43 mouse cellular contexts compared by ENCODE assay signal in genomic region chr8:121551065-121551985, GRCm38 (mm10). TPM values are rescaled to one million over a fixed set of nuclear protein-coding genes. Genes with fewer than 3 reads are reported as not detected.
A peak's percentile ranks its signal among the peaks of the same experiment; 100 is the strongest.
DNase-seq lines count a peak whose midpoint lies in the region; ATAC-seq and TF ChIP-seq lines count a peak whose summit lies in the region.
"Had no signal": no experiment of that assay in that cellular context is flagged by ENCODE, and none has a peak within 500 bp of the region (broad histone marks: within the 10 kb centered on the region; RNA-seq: fewer than 3 reads in every experiment).

No protein-coding gene starts in this region.

- H3K4me3 ChIP-seq in heart, postnatal 0 days (ENCODE audit: low read depth, low read length), result no peak overlapping the region
- no peak overlapping the region for H3K4me3 ChIP-seq in heart, embryonic 11.5 days (ENCODE audit: low read depth, low read length)
- H3K4me3 ChIP-seq in intestine, postnatal 0 days (ENCODE audit: low read depth, low read length), result no peak overlapping the region
- H3K4me3 ChIP-seq: embryonic facial prominence, embryonic 12.5 days; heart, adult 2 months; heart, embryonic 13.5 days; hindbrain, embryonic 10.5 days; hindbrain, embryonic 15.5 days; layer of hippocampus, adult 2 months; left cerebral cortex, adult 2 months; limb, embryonic 13.5 days; lung, embryonic 15.5 days; midbrain, embryonic 12.5 days; neural tube, embryonic 15.5 days had no signal

- peaks cover 45% of the 10 kb centered on the region for H3K36me3 ChIP-seq in heart, postnatal 0 days (replicated peaks; ENCODE audit: control insufficient read depth, insufficient read depth, low read length)
- H3K36me3 ChIP-seq in heart, embryonic 11.5 days (ENCODE audit: control insufficient read depth, insufficient read depth, low read length), result peaks cover 18% of the 10 kb centered on the region; the same call in 1 of the 2 replicates
- peaks cover 30% of the 10 kb centered on the region for H3K36me3 ChIP-seq in intestine, postnatal 0 days (ENCODE audit: control insufficient read depth, insufficient read depth)

- no peak for TF ChIP-seq EP300 in heart, postnatal 0 days (IDR thresholded peaks at IDR 0.05; ENCODE audit: low read depth)

- no peak overlapping the region for H3K9ac ChIP-seq in heart, postnatal 0 days (replicated peaks; ENCODE audit: low read depth, low read length)
- no peak overlapping the region for H3K9ac ChIP-seq in heart, embryonic 11.5 days (ENCODE audit: low read depth, low read length)
- no peak overlapping the region for H3K9ac ChIP-seq in intestine, postnatal 0 days (ENCODE audit: low read depth, low read length)
- H3K9ac ChIP-seq: embryonic facial prominence, embryonic 12.5 days; forebrain, postnatal 0 days; heart, embryonic 13.5 days; hindbrain, embryonic 15.5 days; limb, embryonic 13.5 days; lung, embryonic 15.5 days; midbrain, embryonic 12.5 days; neural tube, embryonic 15.5 days had no signal

- WGBS in heart, postnatal 0 days, result 52% methylated on average over 24 of the region's 24 CpGs
- 51% methylated on average over 24 of the region's 24 CpGs for WGBS in heart, embryonic 11.5 days (ENCODE audit: insufficient replicate concordance)
- 60% methylated on average over 24 of the region's 24 CpGs for WGBS in intestine, postnatal 0 days

- no peaks in the 10 kb centered on the region for H3K9me3 ChIP-seq in heart, postnatal 0 days (replicated peaks; ENCODE audit: control insufficient read depth, low read length)
- H3K9me3 ChIP-seq in heart, embryonic 11.5 days (replicated peaks; ENCODE audit: control insufficient read depth, low read length), result no peaks in the 10 kb centered on the region
- no peaks in the 10 kb centered on the region for H3K9me3 ChIP-seq in intestine, postnatal 0 days (ENCODE audit: control insufficient read depth)
- H3K9me3 ChIP-seq: embryonic facial prominence, embryonic 12.5 days; G1E; heart, embryonic 13.5 days; hindbrain, embryonic 10.5 days; hindbrain, embryonic 15.5 days; limb, embryonic 13.5 days; lung, embryonic 15.5 days; midbrain, embryonic 12.5 days; neural tube, embryonic 15.5 days had no signal

- no peaks in the 10 kb centered on the region for H3K27me3 ChIP-seq in heart, postnatal 0 days (ENCODE audit: control insufficient read depth, insufficient read depth, low read length)
- no peaks in the 10 kb centered on the region for H3K27me3 ChIP-seq in heart, embryonic 11.5 days (ENCODE audit: control insufficient read depth, insufficient read depth, low read length)
- H3K27me3 ChIP-seq in intestine, postnatal 0 days (replicated peaks; ENCODE audit: control insufficient read depth, insufficient read depth, low read length), result no peaks in the 10 kb centered on the region
- H3K27me3 ChIP-seq: embryonic facial prominence, embryonic 12.5 days; heart, embryonic 13.5 days; hindbrain, embryonic 15.5 days; limb, embryonic 13.5 days; lung, embryonic 15.5 days; midbrain, embryonic 12.5 days; neural tube, embryonic 15.5 days; Patski had no signal

- H3K4me2 ChIP-seq in heart, postnatal 0 days (ENCODE audit: low read depth, low read length), result no peak overlapping the region
- H3K4me2 ChIP-seq in heart, embryonic 11.5 days, result no peak overlapping the region; the same call in 1 of the 2 replicates
- H3K4me2 ChIP-seq in intestine, postnatal 0 days (replicated peaks; ENCODE audit: low read depth), result no peak overlapping the region
- H3K4me2 ChIP-seq: embryonic facial prominence, embryonic 12.5 days; heart, embryonic 13.5 days; hindbrain, embryonic 15.5 days; limb, embryonic 13.5 days; liver, embryonic 11.5 days; lung, embryonic 15.5 days; midbrain, embryonic 12.5 days; neural tube, embryonic 15.5 days had no signal

- no peak overlapping the region for H3K27ac ChIP-seq in heart, postnatal 0 days (ENCODE audit: low read depth)
- H3K27ac ChIP-seq in heart, embryonic 11.5 days (ENCODE audit: low read depth, low read length), result no peak overlapping the region
- no peak overlapping the region for H3K27ac ChIP-seq in intestine, postnatal 0 days (ENCODE audit: low read depth, low read length)
- H3K27ac ChIP-seq: embryonic facial prominence, embryonic 12.5 days; heart, adult 2 months; heart, embryonic 13.5 days; hindbrain, embryonic 10.5 days; hindbrain, embryonic 15.5 days; layer of hippocampus, adult 2 months; left cerebral cortex, adult 2 months; limb, embryonic 13.5 days; lung, embryonic 15.5 days; midbrain, embryonic 12.5 days; neural tube, embryonic 15.5 days; stomach, postnatal 0 days had no signal

- TF ChIP-seq CTCF in heart, postnatal 0 days (IDR thresholded peaks at IDR 0.05; ENCODE audit: low read depth), result no peak
- TF ChIP-seq CTCF in intestine, postnatal 0 days (IDR thresholded peaks at IDR 0.05; ENCODE audit: low read depth), result no peak

- H3K4me1 ChIP-seq in heart, postnatal 0 days (ENCODE audit: control insufficient read depth, insufficient read depth), result no peaks in the 10 kb centered on the region; the same call in 1 of the 2 replicates
- peaks cover 8% of the 10 kb centered on the region; the same call in 1 of the 2 replicates for H3K4me1 ChIP-seq in heart, embryonic 11.5 days (ENCODE audit: control insufficient read depth, insufficient read depth, low read length)
- H3K4me1 ChIP-seq in intestine, postnatal 0 days (replicated peaks; ENCODE audit: control insufficient read depth, insufficient read depth, low read length), result no peaks in the 10 kb centered on the region
- H3K4me1 ChIP-seq: embryonic facial prominence, embryonic 12.5 days; limb, embryonic 13.5 days; lung, embryonic 15.5 days; midbrain, embryonic 12.5 days; neural tube, embryonic 15.5 days had no signal

- DNase-seq in heart, postnatal 0 days (ENCODE audit: low spot score), result no peak
- peak; percentile 55 for DNase-seq in ES-CJ7 (ENCODE audit: low read depth, low spot score)
- DNase-seq in ZHBTc4 (ENCODE audit: low read depth, low spot score), result peak; percentile 80
- peak; percentile 87 for DNase-seq in gastrocnemius, postnatal 25 days
- DNase-seq: adrenal gland, postnatal 25 days; B cell, adult 2 months; cerebellum, adult 2 months; embryo, embryonic 11 days; forebrain, postnatal 0 days; heart, adult 2 months; heart, postnatal 14 days; kidney, adult 18-20 months; kidney, postnatal 36 days; lung, postnatal 36 days; retina, postnatal 1 day; thymus, postnatal 4 days had no signal

- ATAC-seq in heart, postnatal 0 days (ENCODE audit: insufficient read depth, low read depth), result peak; percentile 44
- no peak for ATAC-seq in heart, embryonic 11.5 days (replicated peaks; ENCODE audit: insufficient number of reproducible peaks, low FRiP score, low TSS enrichment)
- no peak for ATAC-seq in intestine, postnatal 0 days
- ATAC-seq in erythroblast, adult 5-6 weeks (replicated peaks; ENCODE audit: low FRiP score, poor library complexity, severe bottlenecking), result no peak
- ATAC-seq: forebrain, postnatal 0 days; inflammation-experienced regulatory T-cells, adult 6 months; Patski had no signal

RNA-seq across cellular contexts. Expression of gene 1700018B08Rik, which starts 7.2 kb away (rescaled TPM):
- not detected in 2 replicates for total RNA-seq in heart, postnatal 0 days (2014; rRNA removed; ENCODE audit: low replicate concordance)
- not detected in 2 replicates for polyA plus RNA-seq in heart, postnatal 0 days (2015; fragmentation: Nextera tagmentation; extraction: Ambion mirVana)
- 0.24 TPM in 1 of 2 replicates, not detected in the other for polyA plus RNA-seq in heart, embryonic 11.5 days (2014; fragmentation: Nextera tagmentation; extraction: Ambion mirVana)
- total RNA-seq in gastrocnemius, postnatal 25 days (2021), result not detected
- not detected in 2 replicates for polyA plus RNA-seq in intestine, postnatal 0 days (2015; fragmentation: Nextera tagmentation; extraction: Ambion mirVana)
- total RNA-seq in erythroblast, adult 5-6 weeks (2015; ENCODE audit: low replicate concordance), result not detected in 2 replicates
- total RNA-seq in erythroblast, adult 5-6 weeks (2017; ENCODE audit: low replicate concordance), result not detected in 2 replicates
- total RNA-seq: adrenal gland, adult 18-20 months; adrenal gland, postnatal 25 days; forebrain, postnatal 0 days; G1E; heart, adult 2 months; heart, postnatal 14 days; layer of hippocampus, adult 2 months; layer of hippocampus, postnatal 14 days; left cerebral cortex, adult 2 months; left cerebral cortex, postnatal 25 days; megakaryocyte, adult 5-6 weeks had no signal
- polyA plus RNA-seq: cerebellum, adult 2 months; embryonic facial prominence, embryonic 12.5 days; forebrain, embryonic 11.5 days; forebrain, postnatal 0 days; G1E; heart, embryonic 13.5 days; hindbrain, embryonic 10.5 days; hindbrain, embryonic 15.5 days; inflammation-experienced regulatory T-cells, adult 6 months; kidney, embryonic 16.5 days; limb, embryonic 13.5 days; liver, embryonic 11.5 days; liver, embryonic 16.5 days; lung, embryonic 15.5 days; midbrain, embryonic 12.5 days; neural tube, embryonic 15.5 days; Patski; spleen, adult 2 months; stomach, postnatal 0 days; thymus, postnatal 0 days had no signal

RNA-seq across cellular contexts. Expression of gene Fbxo31, which starts 27.3 kb away (rescaled TPM):
- 26.7 and 28.9 TPM in 2 replicates for total RNA-seq in heart, postnatal 0 days (2014; rRNA removed; ENCODE audit: low replicate concordance)
- 12.7 and 13.5 TPM in 2 replicates for polyA plus RNA-seq in heart, postnatal 0 days (2015; fragmentation: Nextera tagmentation; extraction: Ambion mirVana)
- 9.5 and 9.7 TPM in 2 replicates for polyA plus RNA-seq in heart, embryonic 11.5 days (2014; fragmentation: Nextera tagmentation; extraction: Ambion mirVana)
- 100 to 1,000 TPM in 1 of 2 experiments, 10 to 100 TPM in 1; 89.8 to 109 TPM for total RNA-seq in gastrocnemius, postnatal 25 days (2021)
- 4.5 and 5.6 TPM in 2 replicates for polyA plus RNA-seq in intestine, postnatal 0 days (2015; fragmentation: Nextera tagmentation; extraction: Ambion mirVana)
- total RNA-seq in erythroblast, adult 5-6 weeks (2015; ENCODE audit: low replicate concordance), result 1.0 and 7.7 TPM in 2 replicates
- total RNA-seq in erythroblast, adult 5-6 weeks (2017; ENCODE audit: low replicate concordance), result 2.5 and 4.3 TPM in 2 replicates

RNA-seq across cellular contexts. Expression of gene Map1lc3b, which starts 38.8 kb away (rescaled TPM):
- total RNA-seq in heart, postnatal 0 days (2014; rRNA removed; ENCODE audit: low replicate concordance), result 186 and 191 TPM in 2 replicates
- polyA plus RNA-seq in heart, postnatal 0 days (2015; fragmentation: Nextera tagmentation; extraction: Ambion mirVana), result 313 and 342 TPM in 2 replicates
- polyA plus RNA-seq in heart, embryonic 11.5 days (2014; fragmentation: Nextera tagmentation; extraction: Ambion mirVana), result 186 and 199 TPM in 2 replicates
- total RNA-seq in gastrocnemius, postnatal 25 days (2021), result 100 to 1,000 TPM; 124 to 134 TPM
- 264 and 267 TPM in 2 replicates for polyA plus RNA-seq in intestine, postnatal 0 days (2015; fragmentation: Nextera tagmentation; extraction: Ambion mirVana)
- 194 and 223 TPM in 2 replicates for total RNA-seq in erythroblast, adult 5-6 weeks (2015; ENCODE audit: low replicate concordance)
- total RNA-seq in erythroblast, adult 5-6 weeks (2017; ENCODE audit: low replicate concordance), result 274 and 282 TPM in 2 replicates
